Mouse (Mus musculus) small intestine, adult 2 months (tissue): ENCODE measurements around the gene Farsa.

Experiments used
- CTCF ChIP-seq: fragments of 200-500 bp; IDR thresholded peaks from 2 replicates; pipeline ENCODE4 v1.5.1; 2012; ENCODE audit warnings: low read depth, mild to moderate bottlenecking, control low read depth, inconsistent platforms, low read length, moderate library complexity, mixed read lengths; ENCODE audit not compliant: insufficient replicate concordance, insufficient read length; ENCODE audit errors: extremely low read depth
- POLR2A ChIP-seq: fragments of 200-500 bp; IDR thresholded peaks from 2 replicates; pipeline ENCODE4 v1.6.1; 2012; ENCODE audit warnings: low read depth, mild to moderate bottlenecking, control low read depth, inconsistent platforms, low read length, moderate library complexity

DNA sequence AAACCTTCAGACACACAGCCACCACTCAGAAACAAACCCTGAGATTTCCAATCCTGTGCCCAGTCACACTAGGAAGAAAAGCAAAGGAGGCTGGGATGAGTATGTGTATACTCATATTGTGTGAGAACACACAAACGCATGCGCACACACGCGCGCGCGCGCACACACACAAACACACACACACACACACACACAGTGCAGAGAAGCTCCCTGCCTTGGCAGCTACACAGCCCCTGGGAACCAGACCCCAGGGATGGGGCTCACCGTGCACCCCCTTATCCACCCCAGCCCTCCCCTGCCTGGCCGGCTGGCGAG lies 42.6 kb upstream of the Farsa start:
- TF ChIP-seq POLR2A (no peak), CTCF (no peak)
